In genomic region chr10:4266931-4267310, GRCm38 (mm10) we compare ENCODE assay signal across 8 mouse cellular contexts. TPM values are rescaled to one million over a fixed set of nuclear protein-coding genes. Genes with fewer than 3 reads are reported as not detected.
A peak's percentile ranks its signal among the peaks of the same experiment; 100 is the strongest.
DNase-seq lines count a peak whose midpoint lies in the region; ATAC-seq and TF ChIP-seq lines count a peak whose summit lies in the region.

No protein-coding gene starts in this region.

- no peak for ATAC-seq in CD4-positive, CD25-positive, alpha-beta regulatory T cell, adult 4 months
- no peak for ATAC-seq in heart, embryonic 16.5 days (replicated peaks; ENCODE audit: extremely low read depth, insufficient read depth, low FRiP score)
- ATAC-seq in midbrain, embryonic 16.5 days, result peak; percentile 70

- H3K9me3 ChIP-seq in CH12.LX (replicated peaks; ENCODE audit: low read length), result no peaks in the 10 kb centered on the region
- no peaks in the 10 kb centered on the region for H3K9me3 ChIP-seq in heart, embryonic 16.5 days (replicated peaks; ENCODE audit: control insufficient read depth, low read length)
- H3K9me3 ChIP-seq in midbrain, embryonic 16.5 days (replicated peaks; ENCODE audit: control insufficient read depth, low read length, poor library complexity, severe bottlenecking), result no peaks in the 10 kb centered on the region

- H3K4me2 ChIP-seq in CH12.LX (ENCODE audit: insufficient read depth, low read depth, poor library complexity, severe bottlenecking), result peak overlapping the region; percentile 54
- peak overlapping the region; percentile 93 for H3K4me2 ChIP-seq in heart, embryonic 16.5 days (ENCODE audit: low read depth, low read length)
- H3K4me2 ChIP-seq in midbrain, embryonic 16.5 days (ENCODE audit: low read length), result peak overlapping the region; percentile 73

- no peak for TF ChIP-seq EP300 in CH12.LX (IDR thresholded peaks at IDR 0.05; ENCODE audit: low read length)

- no peak for TF ChIP-seq CTCF in CH12.LX (conservative IDR thresholded peaks at IDR 0.05 in 1 of 2, IDR thresholded peaks at IDR 0.05 in 1 of 2; ENCODE audit: low read depth in 2 of 2, low read length in 2 of 2)
- no peak; the same call in 1 of the 2 replicates for TF ChIP-seq CTCF in thymus, adult 2 months (IDR thresholded peaks at IDR 0.05; ENCODE audit: borderline replicate concordance, control insufficient read depth, extremely low read depth, insufficient read depth, low read length, poor library complexity)

- H3K4me1 ChIP-seq in CH12.LX (ENCODE audit: control insufficient read depth in 1 of 2, insufficient read depth in 2 of 2), result peaks cover 2 to 21% of the 10 kb centered on the region in 2 experiments; a peak in 3 of 4 replicates
- H3K4me1 ChIP-seq in heart, embryonic 16.5 days (ENCODE audit: control insufficient read depth, insufficient read depth, low read length), result peaks cover 7% of the 10 kb centered on the region
- H3K4me1 ChIP-seq in midbrain, embryonic 16.5 days (ENCODE audit: control insufficient read depth, insufficient read depth, low read length), result peaks cover 3% of the 10 kb centered on the region; the same call in 1 of the 2 replicates
- peaks cover 31% of the 10 kb centered on the region for H3K4me1 ChIP-seq in thymus, adult 2 months (replicated peaks; ENCODE audit: control insufficient read depth, insufficient read depth, low read length)

- H3K36me3 ChIP-seq in CH12.LX (replicated peaks in 1 of 2; ENCODE audit: control insufficient read depth in 1 of 2, insufficient read depth in 1 of 2, low read length in 1 of 2), result no peaks in the 10 kb centered on the region
- H3K36me3 ChIP-seq in heart, embryonic 16.5 days (ENCODE audit: control insufficient read depth, insufficient read depth), result no peaks in the 10 kb centered on the region
- H3K36me3 ChIP-seq in midbrain, embryonic 16.5 days (ENCODE audit: control insufficient read depth, insufficient read depth, low read length), result no peaks in the 10 kb centered on the region
- H3K36me3 ChIP-seq in thymus, adult 2 months (ENCODE audit: control insufficient read depth, insufficient read depth, low read length), result no peaks in the 10 kb centered on the region

- peak overlapping the region; percentile 49 to 68 (median 54) for H3K4me3 ChIP-seq in CH12.LX (replicated peaks in 1 of 3; ENCODE audit: low read depth in 2 of 3, low read length in 2 of 3, poor library complexity in 1 of 3)
- peak overlapping the region; percentile 68 for H3K4me3 ChIP-seq in heart, embryonic 16.5 days (ENCODE audit: low read length)
- H3K4me3 ChIP-seq in midbrain, embryonic 16.5 days (ENCODE audit: low read depth, low read length), result peak overlapping the region; percentile 79
- peak overlapping the region; percentile 92 for H3K4me3 ChIP-seq in thymus, adult 2 months (ENCODE audit: control insufficient read depth, insufficient read depth, low read length)

- no peak for TF ChIP-seq RAD21 in CH12.LX (IDR thresholded peaks at IDR 0.05; ENCODE audit: low read depth, low read length)

- dilution Hi-C loops in CH12.LX (cut with MboI; ENCODE audit: extremely low pct_ligation_motif_present, extremely low pct_unique_long_range_greater_than_20kb, low sequenced_read_pairs), result no loop called here

- H3K79me2 ChIP-seq in CH12.LX (replicated peaks; ENCODE audit: control insufficient read depth, extremely low read depth, insufficient read depth, poor library complexity, severe bottlenecking), result no peaks in the 10 kb centered on the region

- DNase-seq in CD4-positive, CD25-positive, alpha-beta regulatory T cell, adult 2 months (ENCODE audit: low read depth, low spot score), result peak; percentile 20
- no peak for DNase-seq in CH12.LX (ENCODE audit: extremely low read depth)
- peak; percentile 73 to 74 for DNase-seq in cerebellum, postnatal 36 days
- peak; percentile 5 to 10 for DNase-seq in layer of hippocampus, postnatal 36 days
- DNase-seq in thymus, adult 2 months, result no peak

- WGBS in heart, embryonic 16.5 days, result 3% methylated on average over 11 of the region's 11 CpGs
- WGBS in midbrain, embryonic 16.5 days, result under 1% methylated on average over 11 of the region's 11 CpGs
- 20% methylated on average over 11 of the region's 11 CpGs for WGBS in thymus, adult 2 months

- peak overlapping the region; percentile 14 for H3K9ac ChIP-seq in CH12.LX (ENCODE audit: insufficient read depth, low read depth)
- peak overlapping the region; percentile 75 for H3K9ac ChIP-seq in heart, embryonic 16.5 days (ENCODE audit: low read length)
- H3K9ac ChIP-seq in midbrain, embryonic 16.5 days (ENCODE audit: low read depth, low read length), result peak overlapping the region; percentile 86

- no peak for TF ChIP-seq POLR2A in CH12.LX (IDR thresholded peaks at IDR 0.05; ENCODE audit: low read depth, low read length)
- no peak for TF ChIP-seq POLR2A in thymus, adult 2 months (IDR thresholded peaks at IDR 0.05; ENCODE audit: control insufficient read depth, extremely low read depth, insufficient read depth, low read length, poor library complexity)

- peaks cover 2% of the 10 kb centered on the region for H3K27me3 ChIP-seq in CH12.LX (replicated peaks)
- H3K27me3 ChIP-seq in heart, embryonic 16.5 days (ENCODE audit: control insufficient read depth, insufficient read depth, low read length), result no peaks in the 10 kb centered on the region
- H3K27me3 ChIP-seq in midbrain, embryonic 16.5 days (ENCODE audit: control insufficient read depth, insufficient read depth, low read depth, low read length), result no peaks in the 10 kb centered on the region
- no peaks in the 10 kb centered on the region; the same call in 1 of the 2 replicates for H3K27me3 ChIP-seq in thymus, adult 2 months (ENCODE audit: control insufficient read depth, insufficient read depth, low read length)

- no peak overlapping the region for H3K27ac ChIP-seq in CH12.LX (ENCODE audit: insufficient read depth, low read depth)
- H3K27ac ChIP-seq in heart, embryonic 16.5 days (ENCODE audit: low read length), result peak overlapping the region; percentile 52
- peak overlapping the region; percentile 73 for H3K27ac ChIP-seq in midbrain, embryonic 16.5 days (ENCODE audit: low read length)
- peak overlapping the region; percentile 35 for H3K27ac ChIP-seq in thymus, adult 2 months (ENCODE audit: control insufficient read depth, insufficient read depth, low read length)

- in situ Hi-C loops in CH12.LX (cut with MboI; ENCODE audit: low pct_ligation_motif_present, low pct_unique_long_range_greater_than_20kb, low sequenced_read_pairs), result no loop called here

TF ChIP-seq in CH12.LX, 34 proteins besides CTCF, POLR2A, EP300 and RAD21:
- TF ChIP-seq ZNF384 (IDR thresholded peaks at IDR 0.05; ENCODE audit: low read depth, low read length) (no peak), UBTF (IDR thresholded peaks at IDR 0.05; ENCODE audit: low read depth, low read length) (0 out of 2 replicates have a peak, but pooled peaks have one; percentile 2)

RNA-seq across cellular contexts. Expression of gene Akap12, which starts 0.7 kb away (rescaled TPM):
- polyA plus RNA-seq in CD4-positive, CD25-positive, alpha-beta regulatory T cell, adult 4 months (2017; shearing (Covaris generic)), result 1 to 10 TPM; 6.7 to 7.9 TPM
- total RNA-seq in CH12.LX (2012; rRNA removed) (2.7 and 3.1 TPM in 2 replicates), CH12.LX (2014; rRNA removed) (0.51 and 0.61 TPM in 2 replicates)
- polyA plus RNA-seq in CH12.LX (2012; ENCODE audit: insufficient read length, low read depth), result 1.7 and 2.1 TPM in 2 replicates
- 40.6 and 43.5 TPM in 2 replicates for polyA plus RNA-seq in heart, embryonic 16.5 days (2015; fragmentation: Nextera tagmentation; extraction: Ambion mirVana)
- 10 to 100 TPM; 10.6 to 14.6 TPM for total RNA-seq in layer of hippocampus, postnatal 36 days (2021)
- polyA plus RNA-seq in midbrain, embryonic 16.5 days (2015; fragmentation: Nextera tagmentation; extraction: Ambion mirVana), result 44.7 and 45.1 TPM in 2 replicates
- polyA plus RNA-seq in thymus, adult 2 months (2012; rRNA removed), result 7.1 and 7.3 TPM in 2 replicates

Comparison
In these comparisons a context has a peak if more than half of its experiments do, and no peak if none do; other contexts are left out.
1. DNase-seq: peak in CD4-positive, CD25-positive, alpha-beta regulatory T cell, adult 2 months (single experiment), cerebellum, postnatal 36 days (2 of 2) and layer of hippocampus, postnatal 36 days (2 of 2); none in CH12.LX (single experiment) and thymus, adult 2 months (single experiment).
2. H3K9ac ChIP-seq: peak in every context shown above with its lines; median percentile 86 in midbrain, embryonic 16.5 days; 75 in heart, embryonic 16.5 days; 14 in CH12.LX.
3. Peak in every context shown above with its lines, with median percentiles within 50 percentile points of each other: H3K4me2 ChIP-seq and H3K4me3 ChIP-seq.